Mouse (Mus musculus) lung, embryonic 15.5 days (tissue): ENCODE results near the gene Evpl. TPM values are rescaled to one million over a fixed set of nuclear protein-coding genes. Genes with fewer than 3 reads are reported as not detected.

ENCODE experiments used
- ATAC-seq: fragments of 200-750 bp; cut with Nextera tagmentation; 2 replicates; pipeline ENCODE4 v1.8.0; 2017; ENCODE audit warnings: moderate number of reproducible peaks, borderline replicate concordance; ENCODE audit not compliant: low FRiP score, low TSS enrichment; ENCODE audit errors: extremely low read depth
- H3K27ac ChIP-seq: fragments of 300-500 bp; sonication (generic); 2 replicates; pipeline ENCODE4 v1.5.1; 2015; ENCODE audit warnings: moderate library complexity, mild to moderate bottlenecking, inconsistent platforms
- H3K27me3 ChIP-seq: fragments of 300-500 bp; sonication (generic); 2 replicates; pipeline ENCODE4 v1.6.1; 2015; ENCODE audit warnings: inconsistent platforms
- H3K36me3 ChIP-seq: fragments of 300-500 bp; sonication (generic); 2 replicates; pipeline ENCODE4 v1.6.1; 2015; ENCODE audit warnings: inconsistent platforms
- H3K4me1 ChIP-seq: fragments of 300-500 bp; sonication (generic); 2 replicates; pipeline ENCODE4 v1.6.1; 2015; ENCODE audit warnings: inconsistent platforms
- H3K4me2 ChIP-seq: fragments of 300-500 bp; sonication (generic); 2 replicates; pipeline ENCODE4 v1.6.1; 2015; ENCODE audit warnings: inconsistent platforms, mild to moderate bottlenecking, moderate library complexity
- H3K4me3 ChIP-seq: fragments of 300-500 bp; sonication (generic); 2 replicates; pipeline ENCODE4 v1.5.1; 2015; ENCODE audit warnings: mild to moderate bottlenecking, inconsistent platforms
- H3K9ac ChIP-seq: fragments of 300-500 bp; sonication (generic); 2 replicates; pipeline ENCODE4 v1.6.1; 2015; ENCODE audit warnings: inconsistent platforms
- H3K9me3 ChIP-seq: fragments of 300-500 bp; sonication (generic); 2 replicates; pipeline ENCODE4 v1.6.1; 2016; ENCODE audit warnings: inconsistent platforms
- WGBS: fragments of 180-500 bp; shearing (Covaris S2); methylation state at CpG from one replicate; pipeline ENCODE4 v1.1.7; 2015; 5-methylcytosine and 5-hydroxymethylcytosine counted together
- polyA plus RNA-seq: library from polyadenylated mRNA; unstranded; fragments of >200 nt; fragmentation: Nextera tagmentation; extraction: Ambion mirVana; gene quantifications from 2 replicates; pipeline ENCODE4 v1.2.1, GENCODE M21; 2015

Gene Evpl
- polyA plus RNA-seq, 1 experiment from 2014 or later: 6.4 TPM

DNA sequence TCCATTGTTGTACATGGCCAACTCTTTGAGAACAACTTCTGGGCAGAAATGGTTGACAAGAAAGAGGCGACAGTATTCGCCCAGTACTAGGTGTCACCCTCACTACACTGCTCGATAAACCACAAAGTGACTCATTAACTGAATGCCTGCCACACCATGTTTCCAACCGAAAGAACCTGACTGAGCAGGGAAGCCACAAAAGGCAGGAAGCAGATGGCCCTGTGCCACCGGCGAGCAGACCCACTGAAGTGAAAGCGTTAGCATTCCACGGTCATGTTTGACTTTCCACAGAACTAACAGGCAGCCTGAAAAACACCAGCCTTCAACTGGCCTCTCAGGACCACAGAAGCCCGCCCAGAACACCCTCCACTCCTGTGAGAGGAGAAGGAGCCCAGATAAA lies 16.8 kb upstream of the Evpl start:
- WGBS: 61% methylated on average over 9 of the region's 9 CpGs

DNA sequence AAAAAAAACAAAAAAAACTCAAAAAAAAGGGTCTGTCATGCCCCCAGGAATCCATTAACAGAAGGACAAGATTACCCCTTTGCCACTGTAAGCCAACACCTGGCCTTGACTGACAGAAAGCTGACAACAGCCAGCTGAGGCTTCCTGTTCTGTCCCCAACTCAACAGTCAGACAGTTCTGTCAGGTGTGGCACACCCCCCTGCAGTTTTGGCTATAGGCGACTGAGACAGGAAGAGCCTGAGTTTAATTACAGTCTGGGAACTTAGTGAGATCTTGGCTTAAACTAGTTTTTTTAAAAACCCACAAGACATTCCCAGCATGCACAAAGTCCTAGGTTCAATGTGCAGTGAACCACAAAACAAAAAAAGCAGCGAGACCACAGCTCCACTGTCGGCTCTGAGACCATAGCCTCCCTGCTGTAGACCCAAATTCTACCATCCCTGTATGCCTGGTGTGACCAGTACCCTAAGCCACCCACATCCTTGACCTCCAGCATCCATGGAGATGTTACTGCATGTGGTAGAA lies 15.3 kb upstream of the Evpl start:
- Histone ChIP-seq H3K9ac (no peak overlapping the region), H3K4me2 (no peak overlapping the region), H3K4me1 (peaks cover 11% of the 10 kb centered on the region; the same call in 1 of the 2 replicates), H3K27me3 (no peaks in the 10 kb centered on the region), H3K9me3 (no peaks in the 10 kb centered on the region), H3K4me3 (no peak overlapping the region), H3K36me3 (peaks cover 88% of the 10 kb centered on the region), H3K27ac (no peak overlapping the region)
- ATAC-seq: no peak
- 87% methylated on average over 3 of the region's 3 CpGs for WGBS

More for the DNA sequence above, 16.8 kb upstream of the Evpl start:
- ATAC-seq: no peak
- Histone ChIP-seq H3K4me2 (no peak overlapping the region), H3K27ac (peak overlapping the region; percentile 76), H3K9me3 (no peaks in the 10 kb centered on the region), H3K9ac (no peak overlapping the region), H3K27me3 (no peaks in the 10 kb centered on the region), H3K4me1 (peaks cover 14% of the 10 kb centered on the region), H3K4me3 (no peak overlapping the region), H3K36me3 (peaks cover 85% of the 10 kb centered on the region)

DNA sequence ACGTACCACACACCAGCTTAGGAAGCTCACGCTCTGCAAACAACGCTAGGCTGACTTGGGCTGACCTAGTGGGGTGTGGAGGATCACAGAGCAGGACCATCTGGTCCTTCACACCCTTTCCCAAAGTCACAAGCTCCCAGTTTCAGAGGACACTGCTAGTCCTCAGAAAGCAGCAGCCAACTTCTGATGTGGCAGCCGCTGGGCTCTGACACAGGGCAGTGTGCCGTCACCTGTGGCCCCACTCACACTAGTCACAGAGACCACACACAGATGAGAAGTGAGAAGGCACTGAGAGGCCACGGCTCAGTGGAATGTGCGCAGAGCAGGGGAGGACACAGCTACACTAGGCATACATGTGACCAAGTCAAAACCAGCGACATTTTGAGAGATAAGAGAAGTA lies 13.0 kb upstream of the Evpl start:
- WGBS: 78% methylated on average over 8 of the region's 8 CpGs

DNA sequence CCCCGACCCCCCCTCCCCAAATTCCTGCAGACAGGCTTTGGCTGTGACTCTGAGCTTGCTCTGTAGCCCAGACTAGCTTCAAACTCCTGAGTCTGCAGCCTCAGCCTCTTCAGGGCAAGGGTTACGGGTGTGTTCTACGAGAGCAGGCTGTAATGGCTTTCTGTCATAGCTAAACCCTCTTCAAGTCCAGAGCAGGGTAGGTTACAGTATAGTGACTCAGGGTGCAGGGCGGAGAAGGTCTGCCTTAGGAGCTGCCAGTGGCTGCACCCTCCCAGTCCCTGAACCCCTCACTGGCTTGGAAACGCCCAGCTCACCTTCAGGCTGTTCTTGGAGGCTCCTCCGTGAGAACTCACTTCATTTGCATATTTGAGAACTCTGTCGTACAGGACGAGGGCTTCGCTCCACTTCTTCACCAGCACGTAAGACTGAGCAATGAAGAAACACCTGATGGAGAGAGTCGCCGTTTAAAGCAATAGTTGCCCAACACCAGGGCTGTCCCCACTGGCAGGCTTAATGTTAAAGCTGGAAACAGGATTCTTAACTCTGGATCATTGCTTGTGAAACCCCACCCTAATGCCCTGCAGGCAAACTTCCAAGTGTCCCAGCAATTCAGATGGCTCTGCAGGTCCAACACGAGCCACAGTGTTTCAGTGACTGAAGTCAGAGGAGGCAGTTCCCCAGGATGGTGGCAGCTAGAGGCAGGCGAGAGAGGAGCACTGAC lies 9.8 kb upstream of the Evpl start:
- no peaks in the 10 kb centered on the region for H3K4me1 ChIP-seq
- WGBS: 77% methylated on average over 14 of the region's 14 CpGs
- ATAC-seq: no peak

More for the DNA sequence above, 13.0 kb upstream of the Evpl start:
- Histone ChIP-seq H3K27ac (no peak overlapping the region), H3K9ac (no peak overlapping the region), H3K36me3 (peaks cover 93% of the 10 kb centered on the region), H3K4me3 (no peak overlapping the region), H3K4me1 (peaks cover 11% of the 10 kb centered on the region; the same call in 1 of the 2 replicates), H3K4me2 (no peak overlapping the region), H3K27me3 (no peaks in the 10 kb centered on the region), H3K9me3 (no peaks in the 10 kb centered on the region)
- ATAC-seq: no peak

DNA sequence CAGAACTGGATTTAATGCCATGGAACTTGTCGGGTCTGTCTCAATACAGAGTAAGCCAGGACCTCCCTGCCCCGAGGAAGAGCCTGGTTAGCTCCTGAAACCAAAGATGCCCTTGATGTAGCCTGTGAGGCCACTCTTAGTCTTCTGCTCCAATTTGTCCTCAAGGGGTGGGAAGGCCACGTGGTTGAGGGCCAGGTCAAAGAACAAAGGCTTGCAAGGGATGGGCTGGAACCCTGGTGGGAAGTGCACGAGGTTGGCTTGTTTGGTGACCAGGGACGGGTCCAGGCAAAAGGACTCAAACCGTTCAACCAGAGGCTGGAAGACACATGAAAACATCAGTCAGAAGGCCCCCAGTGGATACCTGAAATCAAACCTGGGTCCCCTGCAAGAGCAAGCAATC lies 7.7 kb upstream of the Evpl start:
- WGBS: 76% methylated on average over 6 of the region's 6 CpGs
- H3K4me3 ChIP-seq: no peak overlapping the region
- no peak overlapping the region for H3K9ac ChIP-seq
- no peaks in the 10 kb centered on the region for H3K4me1 ChIP-seq
- no peak overlapping the region for H3K4me2 ChIP-seq
- no peak for ATAC-seq
- peaks cover 67% of the 10 kb centered on the region for H3K36me3 ChIP-seq
- no peaks in the 10 kb centered on the region for H3K9me3 ChIP-seq
- H3K27me3 ChIP-seq: no peaks in the 10 kb centered on the region
- H3K27ac ChIP-seq: no peak overlapping the region

More for the DNA sequence above, 9.8 kb upstream of the Evpl start:
- H3K9me3 ChIP-seq: no peaks in the 10 kb centered on the region
- H3K36me3 ChIP-seq: peaks cover 88% of the 10 kb centered on the region
- no peak overlapping the region for H3K4me3 ChIP-seq
- no peak overlapping the region for H3K27ac ChIP-seq
- H3K4me2 ChIP-seq: no peak overlapping the region
- no peaks in the 10 kb centered on the region for H3K27me3 ChIP-seq
- no peak overlapping the region for H3K9ac ChIP-seq

DNA sequence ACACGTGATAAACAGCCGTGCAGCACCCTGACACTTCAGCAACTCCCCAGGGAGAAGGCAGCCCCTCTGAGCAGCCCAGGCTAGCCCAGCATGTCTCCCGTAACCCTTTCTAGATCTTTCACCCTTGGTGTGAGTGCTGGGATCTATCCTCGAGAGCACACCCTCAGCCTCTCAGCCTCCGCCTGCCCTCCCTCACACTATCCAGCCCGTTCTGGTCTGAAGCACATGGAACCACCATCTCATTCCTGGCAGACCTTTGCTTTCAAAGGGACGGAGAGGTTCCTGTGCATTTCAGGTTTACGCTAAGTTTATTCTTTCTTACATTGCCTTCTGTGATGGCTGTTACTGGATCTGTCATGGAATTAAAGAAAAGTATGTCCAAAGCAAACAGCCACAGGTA lies 6.7 kb upstream of the Evpl start:
- Histone ChIP-seq H3K36me3 (peaks cover 57% of the 10 kb centered on the region), H3K9ac (no peak overlapping the region), H3K9me3 (no peaks in the 10 kb centered on the region), H3K27me3 (no peaks in the 10 kb centered on the region), H3K4me2 (no peak overlapping the region), H3K4me3 (no peak overlapping the region), H3K4me1 (peaks cover 3% of the 10 kb centered on the region; the same call in 1 of the 2 replicates), H3K27ac (no peak overlapping the region)
- 79% methylated on average over 8 of the region's 8 CpGs for WGBS
- ATAC-seq: no peak

DNA sequence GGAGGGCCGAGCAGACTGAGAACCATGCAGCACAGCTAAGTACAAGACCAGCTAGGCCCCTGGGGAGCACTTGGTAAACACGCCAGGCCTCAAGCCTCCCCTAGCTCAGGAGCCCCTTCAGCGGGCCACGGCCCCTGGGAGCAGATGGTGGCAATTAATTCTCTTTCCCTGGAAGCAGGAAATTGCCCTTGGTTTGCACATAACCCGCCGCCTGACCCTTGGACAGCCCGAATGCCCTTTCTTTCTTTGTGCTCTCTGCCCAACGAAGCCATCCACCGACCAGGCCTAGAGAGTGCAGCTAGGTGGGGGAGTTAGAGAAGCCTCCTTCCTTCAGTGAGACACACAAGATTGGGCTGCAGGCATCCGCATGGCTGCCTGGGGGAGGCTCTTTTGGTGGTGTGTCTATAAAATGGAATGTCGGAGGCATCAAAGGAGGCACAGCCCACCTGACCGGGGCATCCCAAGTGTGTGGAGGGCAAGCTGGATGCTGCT lies 3.9 kb upstream of the Evpl start:
- H3K27ac ChIP-seq: no peak overlapping the region
- no peak overlapping the region for H3K4me2 ChIP-seq
- H3K36me3 ChIP-seq: peaks cover 29% of the 10 kb centered on the region
- 58% methylated on average over 12 of the region's 12 CpGs for WGBS
- H3K27me3 ChIP-seq: peaks cover 20% of the 10 kb centered on the region; the same call in 1 of the 2 replicates
- H3K4me3 ChIP-seq: no peak overlapping the region
- no peak for ATAC-seq
- peaks cover 6% of the 10 kb centered on the region; the same call in 1 of the 2 replicates for H3K4me1 ChIP-seq
- no peaks in the 10 kb centered on the region for H3K9me3 ChIP-seq
- no peak overlapping the region for H3K9ac ChIP-seq

DNA sequence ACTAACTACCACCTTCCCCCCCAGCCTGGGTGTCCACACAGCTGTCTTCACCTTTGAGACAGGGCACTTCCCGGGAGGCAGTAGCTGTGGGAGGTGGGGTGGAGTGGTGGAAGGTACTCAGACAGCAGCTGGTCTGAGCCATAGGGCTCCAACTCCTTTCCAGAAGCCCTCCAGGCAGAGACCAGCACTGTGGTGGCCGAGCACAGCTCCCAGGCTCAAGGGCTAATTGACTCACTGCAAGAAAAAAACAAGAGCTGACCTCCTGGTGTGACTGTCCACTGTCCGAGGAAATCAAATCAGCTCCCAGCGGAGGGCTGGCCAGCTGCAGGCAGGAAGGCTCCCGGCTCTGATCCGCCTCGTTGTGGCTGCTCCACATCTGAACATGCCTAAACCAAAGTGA lies 1.9 kb upstream of the Evpl start:
- 28% methylated on average over 7 of the region's 7 CpGs for WGBS
- H3K9ac ChIP-seq: no peak overlapping the region
- H3K27ac ChIP-seq: no peak overlapping the region
- peaks cover 6% of the 10 kb centered on the region; the same call in 1 of the 2 replicates for H3K4me1 ChIP-seq
- no peaks in the 10 kb centered on the region for H3K9me3 ChIP-seq
- H3K4me3 ChIP-seq: no peak overlapping the region
- H3K36me3 ChIP-seq: peaks cover 9% of the 10 kb centered on the region
- no peak overlapping the region for H3K4me2 ChIP-seq
- peaks cover 20% of the 10 kb centered on the region; the same call in 1 of the 2 replicates for H3K27me3 ChIP-seq
- ATAC-seq: no peak

DNA sequence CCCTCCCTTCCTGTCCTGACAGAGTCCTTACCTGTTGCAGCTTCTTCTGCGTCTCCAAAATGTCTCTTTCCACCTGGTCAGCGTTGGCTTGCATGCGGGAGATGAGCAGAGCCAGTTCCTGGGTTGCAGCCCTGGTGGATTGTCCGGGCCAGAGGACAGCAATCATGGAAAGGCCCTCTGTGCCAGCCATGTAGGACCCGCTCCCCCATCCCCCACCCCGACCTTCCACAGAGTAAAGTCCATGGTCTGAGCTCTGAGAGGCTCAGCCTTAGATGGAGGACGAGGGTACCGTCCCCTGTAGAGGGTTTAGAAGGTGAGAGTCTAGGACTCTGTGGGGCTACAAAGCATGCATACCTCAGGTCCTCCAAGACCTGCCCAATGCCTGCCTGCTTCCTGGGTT lies 3.0 kb downstream of the Evpl start:
- Histone ChIP-seq H3K36me3 (no peaks in the 10 kb centered on the region), H3K27me3 (peaks cover 20% of the 10 kb centered on the region; the same call in 1 of the 2 replicates), H3K4me1 (peaks cover 12% of the 10 kb centered on the region; the same call in 1 of the 2 replicates), H3K27ac (no peak overlapping the region), H3K9me3 (no peaks in the 10 kb centered on the region), H3K9ac (no peak overlapping the region), H3K4me3 (no peak overlapping the region), H3K4me2 (no peak overlapping the region)
- WGBS: 85% methylated on average over 8 of the region's 8 CpGs
- no peak for ATAC-seq

DNA sequence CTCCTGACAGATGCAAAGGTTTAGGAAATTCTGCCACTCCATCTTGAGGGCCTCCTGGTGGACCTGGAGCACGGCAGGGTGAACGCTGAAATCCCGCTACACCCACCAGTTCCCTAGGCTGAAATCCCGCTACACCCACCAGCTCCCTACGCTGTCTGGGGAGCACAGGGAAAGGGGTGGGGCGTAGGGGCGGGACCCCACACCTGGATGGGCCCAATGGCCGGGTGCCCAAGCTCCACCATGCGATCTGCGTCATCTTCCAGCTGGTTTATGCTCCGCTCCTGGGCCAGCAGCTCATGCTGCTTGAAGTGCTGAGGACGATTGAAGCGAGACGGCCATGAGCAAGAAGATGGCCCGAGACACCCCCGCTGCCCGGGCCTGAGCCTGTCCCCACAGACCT lies 5.5 kb downstream of the Evpl start:
- no peak overlapping the region for H3K9ac ChIP-seq
- no peak overlapping the region for H3K4me3 ChIP-seq
- H3K27me3 ChIP-seq: peaks cover 6% of the 10 kb centered on the region; the same call in 1 of the 2 replicates
- no peaks in the 10 kb centered on the region for H3K36me3 ChIP-seq
- no peaks in the 10 kb centered on the region for H3K9me3 ChIP-seq
- H3K27ac ChIP-seq: no peak overlapping the region
- WGBS: 42% methylated on average over 17 of the region's 17 CpGs
- ATAC-seq: no peak
- H3K4me1 ChIP-seq: peaks cover 28% of the 10 kb centered on the region
- no peak overlapping the region for H3K4me2 ChIP-seq

DNA sequence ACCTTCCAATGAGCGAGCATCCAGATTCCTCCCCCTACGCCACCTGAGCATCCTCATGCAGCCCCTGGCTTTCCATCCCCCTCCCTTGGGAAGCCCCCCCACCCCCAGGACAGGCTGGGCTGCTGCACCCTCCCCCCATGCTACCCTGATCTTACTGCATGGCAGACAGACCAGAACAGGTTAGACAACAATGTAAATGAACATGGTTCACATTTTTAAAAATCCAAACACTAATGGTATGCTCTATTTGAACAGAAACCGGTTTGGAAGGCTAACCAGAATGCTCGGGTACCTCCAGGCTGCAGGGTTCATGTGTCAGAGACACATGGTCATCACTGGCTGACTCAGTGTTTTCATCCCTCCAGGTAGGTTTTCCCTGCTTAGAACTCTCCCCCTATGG lies 9.2 kb downstream of the Evpl start:
- Histone ChIP-seq H3K4me2 (no peak overlapping the region), H3K9me3 (no peaks in the 10 kb centered on the region), H3K27ac (peak overlapping the region; percentile 73), H3K27me3 (peaks cover 6% of the 10 kb centered on the region; the same call in 1 of the 2 replicates), H3K9ac (no peak overlapping the region), H3K4me3 (no peak overlapping the region), H3K4me1 (peaks cover 29% of the 10 kb centered on the region), H3K36me3 (peaks cover 5% of the 10 kb centered on the region; the same call in 1 of the 2 replicates)
- peak; percentile 50 for ATAC-seq
- WGBS: 45% methylated on average over 4 of the region's 4 CpGs

DNA sequence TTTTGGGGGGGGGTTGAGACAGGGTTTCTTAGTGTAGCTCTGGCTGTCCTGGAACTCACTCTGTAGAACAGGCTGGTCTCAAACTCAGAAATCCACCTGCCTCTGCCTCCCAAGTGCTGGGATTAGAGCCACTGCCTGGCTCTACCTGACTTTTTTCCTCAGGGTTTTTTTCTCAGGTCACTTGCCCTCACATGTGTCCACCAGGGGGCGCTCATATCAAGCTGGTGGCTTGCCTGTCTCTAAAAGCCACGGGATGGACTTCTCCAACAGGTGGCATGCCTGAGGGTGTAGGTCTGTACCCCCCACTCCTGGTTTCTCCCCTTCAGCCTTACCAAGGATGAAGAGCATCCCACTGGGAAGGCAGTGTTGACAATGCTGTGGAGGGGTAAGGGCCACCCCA lies 11.5 kb downstream of the Evpl start:
- Histone ChIP-seq H3K4me2 (no peak overlapping the region), H3K9me3 (no peaks in the 10 kb centered on the region), H3K27me3 (peaks cover 28% of the 10 kb centered on the region), H3K4me1 (peaks cover 41% of the 10 kb centered on the region), H3K36me3 (peaks cover 5% of the 10 kb centered on the region; the same call in 1 of the 2 replicates), H3K4me3 (no peak overlapping the region), H3K27ac (no peak overlapping the region), H3K9ac (no peak overlapping the region)
- no peak for ATAC-seq
- WGBS: 2% methylated on average over 2 of the region's 2 CpGs
